Mouse (Mus musculus): ENCODE measurements around the gene Entpd2.

The Entpd2 gene

DNA sequence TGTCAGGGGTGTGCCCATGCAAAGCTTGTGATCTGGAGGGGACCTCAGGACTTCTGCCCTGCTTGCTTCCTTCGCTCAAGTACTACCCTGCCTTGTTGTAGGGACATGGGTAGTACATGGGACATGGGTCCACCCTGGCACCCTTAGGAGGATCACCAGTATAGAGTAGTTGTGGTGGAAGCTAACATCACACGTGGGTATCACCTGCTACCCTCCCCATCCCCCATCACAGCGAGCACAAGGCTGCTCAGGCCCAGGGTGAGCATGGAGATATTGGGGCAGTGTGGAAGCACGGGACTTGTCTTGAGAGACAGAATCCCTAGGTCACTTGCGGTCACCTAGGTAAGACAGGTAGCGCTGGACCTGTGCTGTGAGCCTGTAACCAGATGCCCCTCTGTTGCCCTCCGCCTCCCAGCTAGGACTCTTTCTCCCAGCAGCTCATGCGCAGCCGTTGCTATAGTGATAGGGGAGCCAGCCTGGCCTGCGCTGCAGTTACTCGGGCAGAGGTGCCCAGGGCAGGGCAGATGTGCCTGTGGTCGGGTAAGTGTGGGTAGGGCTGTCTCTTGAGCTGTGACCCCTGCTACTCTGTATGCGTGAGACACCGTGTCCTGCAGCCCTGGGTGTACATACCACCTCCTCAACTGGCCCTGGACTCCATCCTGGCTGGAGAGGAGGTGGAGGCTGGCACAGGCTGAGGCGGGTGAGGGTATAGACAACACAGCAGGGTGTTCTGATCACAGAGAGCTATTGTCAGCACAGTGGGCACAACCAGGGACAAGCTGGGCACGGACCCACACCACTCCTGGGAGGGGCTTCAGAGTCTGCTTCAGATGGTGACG lies 34.9 kb downstream of the Entpd2 start:
- DNase-seq = peak; percentile 63 to 64

DNA sequence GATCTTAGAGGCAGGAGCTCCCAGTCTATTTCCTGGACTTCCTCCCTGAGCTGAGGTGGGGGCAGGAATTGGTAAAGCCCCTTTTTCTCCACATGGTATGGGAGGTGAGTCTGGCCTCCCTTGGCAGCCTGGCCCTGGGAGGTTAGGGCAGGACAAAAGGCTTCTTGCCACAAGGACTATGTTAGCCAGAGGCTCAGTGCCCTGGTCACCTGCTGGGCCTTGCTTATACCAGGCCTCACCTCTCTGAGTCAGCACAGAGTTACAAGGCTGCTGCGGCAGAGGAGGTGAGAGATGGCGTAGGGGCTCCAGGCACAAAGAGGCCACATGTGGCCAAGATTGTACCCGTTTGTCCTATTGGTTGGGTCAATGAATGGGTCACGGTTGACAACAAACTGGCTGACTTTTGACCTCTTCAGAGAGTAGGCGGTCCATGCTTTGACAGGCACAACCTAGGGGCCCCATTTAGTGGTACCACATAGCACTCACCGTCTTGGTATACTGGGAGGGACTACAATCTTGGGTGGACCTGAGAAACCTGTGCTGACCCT lies 35.7 kb downstream of the Entpd2 start:
- no peak for DNase-seq

DNA sequence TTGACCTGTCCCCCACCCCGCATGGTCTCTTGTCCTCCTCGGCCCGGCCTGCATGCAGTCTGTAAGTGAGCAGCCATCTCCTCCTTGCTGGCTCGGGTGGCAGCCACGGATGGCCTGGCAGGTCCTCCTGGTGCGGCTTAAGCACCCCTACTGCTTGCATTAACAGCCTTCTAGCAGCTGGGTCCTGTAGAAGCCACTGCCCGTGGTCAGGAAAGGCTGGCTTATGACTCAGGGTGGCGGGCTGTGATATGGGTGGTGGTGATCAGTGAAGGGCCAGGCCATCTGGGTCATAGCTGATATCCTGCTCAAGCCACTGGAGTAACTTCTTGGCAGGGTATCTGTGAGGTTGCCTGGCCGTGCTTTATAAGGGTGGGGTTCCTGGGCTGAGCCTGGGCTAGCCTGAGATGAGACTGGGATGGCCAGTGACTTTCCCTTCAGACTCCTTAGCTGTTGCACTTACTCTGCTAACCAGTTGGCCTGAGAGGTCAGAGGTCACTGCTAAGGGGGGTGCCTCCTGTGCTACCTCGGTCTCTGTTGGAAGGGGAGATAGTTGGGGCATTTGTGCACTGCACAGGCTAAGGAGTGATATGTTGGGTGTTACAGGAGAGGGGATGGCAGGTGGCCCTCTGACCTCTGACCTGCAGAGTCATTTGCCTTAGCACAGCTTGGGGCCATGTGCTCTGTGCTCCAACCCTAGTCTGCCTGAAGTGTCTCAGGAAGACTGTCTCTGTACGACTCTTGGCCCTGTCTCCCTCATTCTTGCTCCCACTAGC lies 36.8 kb downstream of the Entpd2 start:
- DNase-seq = no peak

DNA sequence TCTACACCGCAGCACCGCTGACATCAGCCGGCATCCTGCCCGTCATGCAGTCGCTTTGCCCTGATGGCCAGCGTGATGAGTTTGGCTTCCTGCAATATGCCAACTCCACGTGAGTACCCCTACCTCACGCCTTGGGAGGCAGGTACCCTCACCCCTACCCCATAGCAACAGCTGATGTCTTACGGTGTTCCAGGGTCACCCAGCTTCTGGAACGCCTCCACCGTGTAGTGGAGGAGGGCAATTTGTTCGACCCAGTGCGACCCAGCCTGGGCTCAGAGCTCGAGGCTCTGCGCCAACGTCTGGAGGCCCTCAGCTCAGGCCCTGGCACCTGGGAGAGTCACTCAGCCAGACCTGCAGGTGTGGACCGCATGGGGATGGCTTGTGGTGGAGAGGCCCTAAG lies 37.4 kb downstream of the Entpd2 start:
- no peak for DNase-seq

DNA sequence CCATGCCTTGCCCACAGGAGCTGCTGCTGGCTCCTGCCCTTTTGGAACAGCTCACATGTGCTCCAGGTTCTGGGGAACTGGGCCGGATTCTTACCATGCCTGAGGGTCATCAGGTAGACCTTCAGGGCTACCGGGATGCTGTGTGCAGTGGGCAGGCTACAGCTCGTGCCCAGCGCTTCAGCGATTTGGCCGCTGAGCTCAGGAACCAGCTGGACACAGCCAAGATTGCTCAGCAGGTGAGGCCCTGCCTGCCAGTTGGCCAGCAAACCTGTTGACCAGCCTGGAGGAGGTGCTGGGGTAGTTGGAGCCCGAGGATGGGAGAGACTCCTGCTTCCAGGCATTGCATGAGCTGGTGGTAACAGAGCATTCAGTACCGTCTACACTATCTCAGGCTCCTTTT lies 38.6 kb downstream of the Entpd2 start:
- no peak for DNase-seq

DNA sequence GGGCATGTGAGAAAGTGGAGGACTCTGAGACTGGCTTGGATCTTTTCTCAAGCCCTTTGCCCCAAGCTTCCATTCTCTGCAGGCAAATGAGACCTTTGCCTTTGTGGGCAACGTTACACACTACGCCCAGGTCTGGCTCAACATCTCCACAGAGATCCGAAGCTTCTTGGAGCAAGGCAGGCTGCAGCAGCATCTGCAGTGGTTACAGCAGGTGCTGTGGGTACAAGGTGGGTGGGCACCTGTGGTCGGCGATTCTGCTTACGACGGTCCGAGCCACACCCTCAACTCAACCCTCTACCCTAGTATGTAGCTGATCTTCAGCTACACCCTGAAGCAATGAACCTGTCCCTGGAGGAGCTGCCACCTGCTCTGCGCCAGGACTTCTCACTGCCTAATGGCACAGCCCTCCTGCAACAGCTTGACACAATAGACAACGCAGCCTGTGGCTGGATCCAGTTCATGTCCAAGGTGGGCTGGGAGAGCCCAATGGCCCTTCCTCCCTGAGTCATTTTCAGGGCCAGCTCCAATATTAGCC lies 40.7 kb downstream of the Entpd2 start:
- DNase-seq = no peak

DNA sequence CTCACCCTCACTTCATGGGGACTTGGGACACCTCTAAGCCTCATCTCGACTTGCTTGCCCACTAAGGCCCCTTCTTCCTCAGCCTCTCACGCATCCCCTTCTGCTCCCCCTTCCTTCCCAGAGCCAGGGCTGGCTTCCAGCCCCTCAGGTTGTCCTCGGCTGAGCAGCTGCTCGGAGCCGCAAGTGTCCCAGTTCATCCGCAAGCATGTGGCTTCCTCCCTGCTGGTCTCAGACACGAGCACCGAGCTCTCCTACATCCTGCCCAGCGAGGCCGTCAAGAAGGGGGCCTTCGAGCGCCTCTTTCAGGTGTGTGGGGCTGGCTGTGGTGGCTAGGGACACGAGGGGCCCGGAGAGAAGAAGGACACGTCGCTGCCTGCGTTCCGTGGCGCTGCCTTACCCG lies 45.4 kb downstream of the Entpd2 start:
- no peak for DNase-seq

DNA sequence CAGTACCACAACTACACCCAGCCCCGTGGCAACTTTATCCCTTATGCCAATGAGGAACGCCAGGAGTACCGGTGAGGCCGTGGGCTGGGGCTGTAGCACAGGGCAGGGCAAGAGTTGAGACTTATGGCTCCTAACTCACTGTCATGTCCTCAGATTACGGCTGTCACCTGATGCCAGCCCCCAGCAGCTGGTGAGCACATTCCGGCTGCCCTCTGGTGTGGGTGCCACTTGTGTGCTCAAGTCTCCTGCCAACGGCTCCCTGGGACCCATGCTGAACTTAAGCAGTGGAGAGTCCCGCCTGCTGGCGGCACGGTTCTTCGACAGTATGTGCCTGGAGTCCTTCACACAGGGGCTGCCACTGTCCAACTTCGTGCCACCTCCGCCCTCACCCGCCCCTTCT lies 47.0 kb downstream of the Entpd2 start:
- no peak for DNase-seq
